Mouse (Mus musculus): ENCODE results near the gene Rbm14.

DNA sequence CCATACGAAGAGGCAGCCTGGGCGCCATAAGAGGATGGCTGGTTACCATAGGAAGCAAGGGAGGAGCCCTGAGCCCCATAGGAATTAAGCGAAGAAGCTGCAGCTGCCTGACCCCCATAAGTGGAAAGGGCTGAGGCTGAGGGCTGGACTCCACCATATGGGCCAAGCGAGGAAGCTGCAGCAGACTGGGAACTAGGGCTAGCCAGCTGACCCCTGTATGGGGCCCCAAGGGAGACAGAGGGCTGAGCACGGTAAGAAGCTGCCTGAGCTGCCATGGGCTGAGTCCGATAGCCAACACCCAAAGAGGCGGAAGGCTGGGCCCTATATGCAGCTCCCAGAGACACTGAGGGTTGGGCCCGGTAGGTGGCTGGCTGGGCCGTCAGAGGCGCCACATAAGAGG lies 8.2 kb downstream of the Rbm14 start:
- TF ChIP-seq CTCF (IDR thresholded peaks at IDR 0.05; ENCODE audit: insufficient read depth, low read length): no peak
- TF ChIP-seq POLR2A (IDR thresholded peaks at IDR 0.05; ENCODE audit: borderline replicate concordance, extremely low read depth, low read depth, low read length): no peak
